Mouse (Mus musculus): Measurements from ENCODE around the gene Gse1.

DNA sequence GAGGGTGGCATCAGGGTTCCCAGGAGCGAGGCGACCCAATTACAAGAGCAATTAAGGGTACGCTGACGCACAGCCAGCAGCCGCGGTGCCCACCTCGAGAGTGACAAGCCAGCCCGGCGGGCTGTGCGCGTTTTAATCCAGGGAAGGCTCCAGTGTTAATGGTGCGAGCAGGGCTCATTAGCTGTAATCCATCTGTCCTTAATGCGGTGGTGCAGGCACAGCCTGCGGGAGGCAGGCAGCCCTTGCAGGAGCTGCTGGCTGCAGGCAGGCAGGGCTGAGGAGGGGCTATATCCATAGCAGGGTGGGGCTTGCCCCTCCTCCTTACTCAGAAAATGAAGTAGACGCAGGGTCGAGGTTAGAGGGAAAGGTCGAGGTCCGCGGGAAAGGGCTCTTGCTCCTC is 211.1 kb downstream of the Gse1 start:
- TF ChIP-seq POLR2A (IDR thresholded peaks at IDR 0.05; ENCODE audit: insufficient read length, low read depth) = no peak
- no peak for TF ChIP-seq E2F4 (IDR thresholded peaks at IDR 0.05; ENCODE audit: insufficient read depth)
- TF ChIP-seq USF1 (IDR thresholded peaks at IDR 0.05; ENCODE audit: low read depth) = no peak
- TF ChIP-seq CEBPB (IDR thresholded peaks at IDR 0.05; ENCODE audit: insufficient read depth, poor library complexity, severe bottlenecking) = no peak
- no peak for TF ChIP-seq MYOG (IDR thresholded peaks at IDR 0.05; ENCODE audit: control insufficient read depth in 1 of 3, insufficient read depth in 1 of 3, insufficient read length in 2 of 3, low read depth in 2 of 3)
- no peak for TF ChIP-seq TCF3 (IDR thresholded peaks at IDR 0.05; ENCODE audit: insufficient read length, low read depth)
- TF ChIP-seq POLR2AphosphoS2 (IDR thresholded peaks at IDR 0.05; ENCODE audit: insufficient read length, low read depth) = no peak
- no peak for TF ChIP-seq MAX (IDR thresholded peaks at IDR 0.05; ENCODE audit: low read depth)
- TF ChIP-seq TCF12 (IDR thresholded peaks at IDR 0.05; ENCODE audit: insufficient read depth, poor library complexity, severe bottlenecking) = no peak

Measured in myocyte (in vitro differentiated cells).